Mouse (Mus musculus) liver, embryonic 14.5 days (tissue): Measurements from ENCODE around the gene Ifnar2. TPM values are rescaled to one million over a fixed set of nuclear protein-coding genes. Genes with fewer than 3 reads are reported as not detected.
"Not testable (repeated sequence)": the region's sequence is repeated elsewhere in the genome, so short reads cannot be mapped to it uniquely, and the experiment has no call there.

ENCODE experiments used
- ATAC-seq: fragments of 200-750 bp; cut with Nextera tagmentation; 2 replicates; pipeline ENCODE4 v1.8.0; 2017; ENCODE audit warnings: moderate number of reproducible peaks, mild to moderate bottlenecking, moderate library complexity; ENCODE audit not compliant: insufficient read depth
- DNase-seq, 3 experiments: peaks; one replicate each; pipeline ENCODE4 v3.0.0-alpha.2; 2012 to 2013; ENCODE audit warnings: low read depth in 3 of 3, low spot score in 3 of 3
- H3K27ac ChIP-seq: fragments of 300-500 bp; sonication (generic); 2 replicates; pipeline ENCODE4 v1.5.1; 2014; ENCODE audit warnings: moderate library complexity, mild to moderate bottlenecking, control low read depth, inconsistent platforms
- H3K27me3 ChIP-seq: fragments of 300-500 bp; sonication (generic); 2 replicates; pipeline ENCODE4 v1.6.1; 2014; ENCODE audit warnings: mild to moderate bottlenecking, low read length, moderate library complexity; ENCODE audit not compliant: control insufficient read depth, insufficient read depth
- H3K36me3 ChIP-seq: fragments of 300-500 bp; sonication (generic); replicated peaks from 2 replicates; pipeline ENCODE4 v1.6.1; 2014; ENCODE audit warnings: low read depth; ENCODE audit not compliant: control insufficient read depth, insufficient read depth
- H3K4me1 ChIP-seq, 2 experiments: fragments of 200-500 bp in 1 of 2; fragments of 300-500 bp in 1 of 2; sonication (generic) in 1 of 2; replicated peaks; 2 replicates each; pipeline ENCODE4 v1.6.1; 2012 to 2014; ENCODE audit warnings: antibody characterized with exemption in 1 of 2, inconsistent platforms in 1 of 2, low read length in 1 of 2; ENCODE audit not compliant: control insufficient read depth in 2 of 2, insufficient read depth in 2 of 2
- H3K4me2 ChIP-seq: fragments of 300-500 bp; sonication (generic); 2 replicates; pipeline ENCODE4 v1.6.1; 2014; ENCODE audit warnings: low read depth, mild to moderate bottlenecking, control low read depth, moderate library complexity
- H3K4me3 ChIP-seq, 2 experiments: fragments of 200-500 bp in 1 of 2; fragments of 300-500 bp in 1 of 2; sonication (generic) in 1 of 2; 2 replicates each; pipeline ENCODE4 v1.5.1; 2012 to 2014; ENCODE audit warnings: low read depth in 2 of 2, low read length in 2 of 2, mild to moderate bottlenecking in 2 of 2, control low read depth in 1 of 2, inconsistent platforms in 1 of 2, moderate library complexity in 1 of 2; ENCODE audit not compliant: insufficient read depth in 1 of 2
- H3K9ac ChIP-seq: fragments of 300-500 bp; sonication (generic); replicated peaks from 2 replicates; pipeline ENCODE4 v1.6.1; 2014; ENCODE audit warnings: mild to moderate bottlenecking, control low read depth, moderate library complexity
- H3K9me3 ChIP-seq: fragments of 300-500 bp; sonication (generic); 2 replicates; pipeline ENCODE4 v1.6.1; 2016; ENCODE audit warnings: low read length, mixed read lengths; ENCODE audit not compliant: control insufficient read depth
- CTCF ChIP-seq: IDR thresholded peaks from 2 replicates; pipeline ENCODE4 v1.5.1; 2016; ENCODE audit warnings: antibody characterized with exemption, low read depth, control low read depth
- EP300 ChIP-seq: IDR thresholded peaks from 2 replicates; pipeline ENCODE4 v1.6.1; 2016; ENCODE audit warnings: antibody characterized with exemption, low read depth
- WGBS: fragments of 180-500 bp; shearing (Covaris S2); extraction: QIAGEN DNeasy Blood & Tissue Kit; methylation state at CpG from one replicate; pipeline ENCODE4 v1.1.7; 2014; ENCODE audit not compliant: insufficient replicate concordance; 5-methylcytosine and 5-hydroxymethylcytosine counted together
- polyA plus RNA-seq, 2 experiments: library from polyadenylated mRNA; depleted of rRNA in 1 of 2; stranded (reverse) in 1 of 2; unstranded in 1 of 2; fragments of >200 nt; fragmentation: Nextera tagmentation in 1 of 2; extraction: Ambion mirVana in 1 of 2; gene quantifications; 2 replicates each; pipeline versions ENCODE4 v1.2.1 to v1.2.3; 2012 to 2014

Gene Ifnar2
- polyA plus RNA-seq, 2 experiments, result 33.1 to 68.4 TPM

DNA sequence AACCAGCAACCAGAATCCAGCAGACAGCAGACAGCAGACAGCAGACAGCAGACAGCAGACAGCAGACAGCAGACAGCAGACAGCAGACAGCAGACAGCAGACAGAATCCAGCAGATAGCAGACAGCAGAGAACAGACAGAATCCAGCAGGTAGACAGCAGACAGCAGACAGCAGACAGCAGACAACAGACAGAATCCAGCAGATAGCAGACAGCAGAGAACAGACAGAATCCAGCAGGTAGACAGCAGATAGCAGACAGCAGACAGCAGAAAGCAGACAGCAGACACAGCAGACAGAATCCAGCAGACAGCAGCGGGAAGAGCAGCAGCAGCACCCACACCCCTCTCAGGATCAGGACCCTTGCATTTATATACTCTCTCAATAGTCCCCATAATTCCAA lies 66.0 kb downstream of the Ifnar2 start:
- DNase-seq, H3K27me3 ChIP-seq, H3K4me2 ChIP-seq, ATAC-seq, H3K9me3 ChIP-seq, H3K36me3 ChIP-seq, H3K4me3 ChIP-seq: not testable (repeated sequence)
- WGBS, result 97% methylated on average over 1 of the region's 1 CpGs
- Histone ChIP-seq H3K9ac (0 out of 2 replicates have a peak overlapping the region, but pooled peaks have one; percentile 5), H3K4me1 (peaks cover 46 to 67% of the 10 kb centered on the region in 2 experiments), H3K27ac (peak overlapping the region; percentile 61)
- TF ChIP-seq EP300, result peak; percentile 45

DNA sequence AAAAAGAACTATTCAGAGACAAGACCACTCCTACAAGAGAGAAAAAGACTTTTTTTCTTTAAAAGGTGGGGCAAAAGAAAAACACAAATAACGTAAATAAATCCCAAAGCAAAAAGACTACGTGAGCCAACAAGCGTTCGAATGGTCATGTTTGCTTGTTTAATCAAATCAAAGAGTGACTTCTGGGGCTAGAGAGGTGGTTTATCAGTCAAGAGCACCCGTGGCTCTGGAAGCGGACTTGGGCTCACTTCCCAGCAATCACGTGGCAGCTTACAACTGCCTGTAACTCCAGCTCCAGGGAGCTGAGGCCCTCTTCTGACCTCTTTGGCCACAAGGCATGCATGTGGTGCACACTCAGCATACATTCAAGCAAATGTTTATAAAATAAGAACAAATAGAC lies 68.8 kb downstream of the Ifnar2 start:
- peak; percentile 73 for TF ChIP-seq CTCF
- TF ChIP-seq EP300, result peak; percentile 86
- Histone ChIP-seq H3K27me3 (no peaks in the 10 kb centered on the region), H3K4me3 (peak overlapping the region; percentile 19 to 35; a peak in 2 of 4 replicates), H3K36me3 (no peaks in the 10 kb centered on the region), H3K27ac (peak overlapping the region; percentile 98), H3K4me1 (peaks cover 42 to 67% of the 10 kb centered on the region in 2 experiments), H3K4me2 (peak overlapping the region; percentile 85), H3K9me3 (no peaks in the 10 kb centered on the region), H3K9ac (peak overlapping the region; percentile 61)
- DNase-seq, result peak; percentile 95 to 96 (median 95)
- ATAC-seq, result peak; percentile 88
- 5% methylated on average over 7 of the region's 7 CpGs for WGBS

DNA sequence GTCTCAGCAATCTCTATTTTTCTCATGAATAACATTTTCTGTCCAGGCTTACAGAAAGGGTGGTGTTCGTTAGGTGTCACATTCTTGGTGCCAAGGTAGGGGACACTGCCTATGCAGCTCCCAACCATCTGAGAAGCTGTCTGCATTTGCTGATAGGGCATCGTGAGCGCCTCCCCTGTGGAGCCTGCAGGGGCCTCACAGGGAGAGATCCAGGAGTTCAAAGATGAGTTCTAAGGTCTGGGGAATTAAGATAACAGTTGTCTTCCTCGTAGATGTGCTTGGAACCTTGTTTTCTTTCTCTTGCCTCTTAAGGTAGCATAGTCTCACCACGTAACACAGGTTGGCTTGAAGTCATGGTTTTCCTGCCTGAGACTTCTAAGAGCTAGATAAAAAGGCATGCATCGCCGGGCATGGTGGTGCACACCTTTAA lies 69.2 kb downstream of the Ifnar2 start:
- TF ChIP-seq CTCF, result no peak
- peak; percentile 96 for TF ChIP-seq EP300
- Histone ChIP-seq H3K4me3 (no peak overlapping the region), H3K4me1 (peaks cover 47 to 70% of the 10 kb centered on the region in 2 experiments), H3K27me3 (no peaks in the 10 kb centered on the region), H3K9ac (peak overlapping the region; percentile 78), H3K9me3 (no peaks in the 10 kb centered on the region), H3K36me3 (no peaks in the 10 kb centered on the region), H3K27ac (peak overlapping the region; percentile 98), H3K4me2 (peak overlapping the region; percentile 85)
- ATAC-seq (peak; percentile 98), DNase-seq (peak; percentile 96 to 97 (median 97))
- 11% methylated on average over 7 of the region's 7 CpGs for WGBS

DNA sequence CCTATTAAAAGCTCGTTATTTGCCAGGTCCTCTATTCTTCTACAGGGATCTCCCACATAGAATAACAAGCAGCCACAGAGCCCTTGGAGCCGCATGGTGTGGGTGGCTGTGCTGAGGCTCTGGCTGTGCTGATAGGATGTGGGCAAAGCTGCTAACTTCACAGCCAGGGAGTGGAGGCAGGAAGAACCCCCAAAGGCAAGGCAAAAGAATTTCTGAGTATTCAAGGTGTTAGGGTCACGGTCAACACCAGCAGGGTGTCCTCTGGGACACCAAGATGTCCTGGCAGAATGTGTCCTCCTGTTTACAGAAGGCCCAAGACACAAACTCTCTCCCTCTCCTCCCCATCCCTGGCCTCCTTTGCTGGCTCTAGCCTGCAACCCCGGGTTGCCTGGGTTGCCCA lies 69.9 kb downstream of the Ifnar2 start:
- peak in 2 of 3 experiments; percentile 60 for DNase-seq
- H3K27ac ChIP-seq, result peak overlapping the region; percentile 98
- no peak for TF ChIP-seq EP300
- no peak for TF ChIP-seq CTCF
- WGBS, result 16% methylated on average over 4 of the region's 4 CpGs
- no peaks in the 10 kb centered on the region for H3K9me3 ChIP-seq
- no peaks in the 10 kb centered on the region for H3K36me3 ChIP-seq
- peak overlapping the region; percentile 78 for H3K9ac ChIP-seq
- peaks cover 53 to 75% of the 10 kb centered on the region in 2 experiments for H3K4me1 ChIP-seq
- peak; percentile 59 for ATAC-seq
- H3K4me3 ChIP-seq, result peak overlapping the region in 1 of 2 experiments; percentile 9; a peak in 1 of 4 replicates
- H3K27me3 ChIP-seq, result no peaks in the 10 kb centered on the region
- peak overlapping the region; percentile 85 for H3K4me2 ChIP-seq

DNA sequence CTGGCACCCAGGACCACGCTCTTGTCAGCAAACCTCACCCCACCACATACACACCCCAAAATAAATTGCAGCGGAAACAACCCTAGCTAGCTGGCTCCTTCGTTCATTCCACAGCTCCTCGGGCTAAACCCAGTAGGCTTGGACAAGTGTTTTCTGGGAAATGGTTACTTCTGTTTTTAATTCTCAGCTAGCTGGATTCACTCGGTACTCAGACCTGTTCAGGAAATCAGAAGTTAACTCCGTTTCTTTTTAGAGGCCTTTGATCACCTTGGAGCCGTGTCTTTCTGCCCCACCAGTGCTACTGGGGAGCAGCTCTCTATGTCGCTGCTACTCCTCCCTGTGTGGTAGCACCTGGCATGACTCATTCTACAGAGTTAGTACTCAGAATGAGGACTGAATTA lies 70.6 kb downstream of the Ifnar2 start:
- Histone ChIP-seq H3K4me1 (peaks cover 55 to 78% of the 10 kb centered on the region in 2 experiments), H3K27ac (peak overlapping the region; percentile 98), H3K9ac (peak overlapping the region; percentile 78), H3K4me3 (no peak overlapping the region), H3K27me3 (no peaks in the 10 kb centered on the region), H3K4me2 (peak overlapping the region; percentile 85), H3K36me3 (no peaks in the 10 kb centered on the region), H3K9me3 (no peaks in the 10 kb centered on the region)
- no peak for ATAC-seq
- DNase-seq, result no peak
- 62% methylated on average over 8 of the region's 8 CpGs for WGBS
- TF ChIP-seq CTCF (no peak), EP300 (no peak)
